ENCODE assay signal across 9 mouse cellular contexts in the genomic region with DNA sequence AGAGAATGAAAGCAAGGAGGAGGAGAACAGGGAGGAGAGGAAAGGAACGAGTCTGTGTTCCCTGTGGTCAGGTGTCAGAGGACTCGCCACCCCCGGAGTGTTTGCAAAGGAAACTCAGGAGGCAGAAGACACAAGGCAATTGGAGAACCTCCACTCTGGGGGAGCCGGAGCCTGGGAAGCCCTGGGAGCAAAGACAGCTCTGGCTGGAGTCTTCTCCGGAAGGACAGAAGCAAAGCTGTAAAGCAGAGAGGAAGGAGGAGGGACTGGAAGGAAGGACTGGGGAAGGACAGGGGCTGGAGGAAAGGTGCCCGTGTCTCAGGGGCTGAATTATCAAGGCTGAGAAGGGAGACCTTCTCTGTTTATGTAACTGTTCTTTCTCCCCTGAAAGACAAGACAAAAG.
A peak's percentile ranks its signal among the peaks of the same experiment; 100 is the strongest.
DNase-seq lines count a peak whose midpoint lies in the region; ATAC-seq lines count a peak whose summit lies in the region.
"Had no signal": no experiment of that assay in that cellular context is flagged by ENCODE, and none has a peak within 500 bp of the region (broad histone marks: within the 10 kb centered on the region; RNA-seq: fewer than 3 reads in every experiment).

No protein-coding gene starts in this region.

- intact Hi-C loops in heart, postnatal 36 days (cut with DNase I): no loop called here

- H3K36me3 ChIP-seq in hindbrain, embryonic 10.5 days: no peaks in the 10 kb centered on the region
- no peaks in the 10 kb centered on the region for H3K36me3 ChIP-seq in hindbrain, embryonic 11.5 days (ENCODE audit: control insufficient read depth, insufficient read depth, low read length)
- H3K36me3 ChIP-seq in liver, embryonic 11.5 days (ENCODE audit: control insufficient read depth, insufficient read depth, low read length): no peaks in the 10 kb centered on the region

- H3K27me3 ChIP-seq in hindbrain, embryonic 10.5 days (ENCODE audit: insufficient read depth, poor library complexity, severe bottlenecking): no peaks in the 10 kb centered on the region
- H3K27me3 ChIP-seq in hindbrain, embryonic 11.5 days (ENCODE audit: control insufficient read depth, insufficient read depth, low read length): no peaks in the 10 kb centered on the region
- H3K27me3 ChIP-seq in liver, embryonic 11.5 days (replicated peaks; ENCODE audit: control insufficient read depth, insufficient read depth, low read length): no peaks in the 10 kb centered on the region
- H3K27me3 ChIP-seq: megakaryocyte, embryonic 14.5 days had no signal

- H3K27ac ChIP-seq in hindbrain, embryonic 10.5 days: 0 out of 2 replicates have a peak overlapping the region, but pooled peaks have one; percentile 13
- no peak overlapping the region for H3K27ac ChIP-seq in hindbrain, embryonic 11.5 days (ENCODE audit: low read depth, low read length)
- peak overlapping the region; percentile 39 for H3K27ac ChIP-seq in brown adipose tissue, adult 24 weeks (replicated peaks; ENCODE audit: low read depth, low read length)
- no peak overlapping the region for H3K27ac ChIP-seq in liver, embryonic 11.5 days (ENCODE audit: low read depth, low read length)

- H3K4me2 ChIP-seq in hindbrain, embryonic 11.5 days (replicated peaks; ENCODE audit: low read depth, low read length): no peak overlapping the region
- peak overlapping the region; percentile 8; the same call in 1 of the 2 replicates for H3K4me2 ChIP-seq in liver, embryonic 11.5 days

- ATAC-seq in hindbrain, embryonic 11.5 days (ENCODE audit: low FRiP score): no peak
- ATAC-seq in liver, embryonic 11.5 days (replicated peaks; ENCODE audit: low FRiP score): no peak
- ATAC-seq in megakaryocyte, adult 5-6 weeks (ENCODE audit: poor library complexity, severe bottlenecking): no peak

- H3K4me3 ChIP-seq in hindbrain, embryonic 10.5 days: no peak overlapping the region
- no peak overlapping the region for H3K4me3 ChIP-seq in hindbrain, embryonic 11.5 days (ENCODE audit: low read depth, low read length)
- H3K4me3 ChIP-seq in brown adipose tissue, adult 24 weeks (ENCODE audit: insufficient read depth, low read depth, low read length): peak overlapping the region; percentile 49
- H3K4me3 ChIP-seq in liver, embryonic 11.5 days (ENCODE audit: low read depth, low read length): no peak overlapping the region

- peaks cover 8% of the 10 kb centered on the region for H3K4me1 ChIP-seq in hindbrain, embryonic 10.5 days (replicated peaks)
- H3K4me1 ChIP-seq in hindbrain, embryonic 11.5 days (replicated peaks; ENCODE audit: control insufficient read depth, insufficient read depth, low read length): no peaks in the 10 kb centered on the region
- peaks cover 5% of the 10 kb centered on the region; the same call in 1 of the 2 replicates for H3K4me1 ChIP-seq in brown adipose tissue, adult 24 weeks (ENCODE audit: control insufficient read depth, insufficient read depth, insufficient read length, low read length)
- H3K4me1 ChIP-seq in liver, embryonic 11.5 days (replicated peaks; ENCODE audit: control insufficient read depth, insufficient read depth, low read length): no peaks in the 10 kb centered on the region
- H3K4me1 ChIP-seq: megakaryocyte, embryonic 14.5 days had no signal

- H3K9me3 ChIP-seq in hindbrain, embryonic 10.5 days: no peaks in the 10 kb centered on the region
- H3K9me3 ChIP-seq in hindbrain, embryonic 11.5 days (ENCODE audit: control insufficient read depth, low read length): no peaks in the 10 kb centered on the region
- no peaks in the 10 kb centered on the region for H3K9me3 ChIP-seq in liver, embryonic 11.5 days (ENCODE audit: control insufficient read depth, low read length)

- no peak for DNase-seq in hindbrain, embryonic 10.5 days (ENCODE audit: low spot score)
- DNase-seq in hindbrain, embryonic 11.5 days (ENCODE audit: low spot score): no peak
- DNase-seq in heart, postnatal 36 days: peak; percentile 8 to 9
- no peak for DNase-seq in liver, embryonic 11.5 days (ENCODE audit: low spot score)
- no peak for DNase-seq in urinary bladder, postnatal 4 days (ENCODE audit: low spot score in 2 of 2)
- DNase-seq in left cerebral cortex, adult 11 months (ENCODE audit: low spot score): no peak

- 42% methylated on average over 6 of the region's 6 CpGs for WGBS in hindbrain, embryonic 10.5 days
- 26% methylated on average over 6 of the region's 6 CpGs for WGBS in hindbrain, embryonic 11.5 days
- 21% methylated on average over 6 of the region's 6 CpGs for whole genome bisulfite sequencing in liver, embryonic 11.5 days

- H3K9ac ChIP-seq in hindbrain, embryonic 11.5 days (ENCODE audit: low read depth, low read length): no peak overlapping the region
- no peak overlapping the region for H3K9ac ChIP-seq in liver, embryonic 11.5 days (ENCODE audit: low read depth, low read length)

Comparison
In these comparisons a context has a peak if more than half of its experiments do, and no peak if none do; other contexts are left out.
1. H3K27ac ChIP-seq: peak in hindbrain, embryonic 10.5 days (single experiment) and brown adipose tissue, adult 24 weeks (single experiment); none in hindbrain, embryonic 11.5 days (single experiment) and liver, embryonic 11.5 days (single experiment).
2. DNase-seq: peak in heart, postnatal 36 days (2 of 2); none in hindbrain, embryonic 10.5 days (single experiment), hindbrain, embryonic 11.5 days (single experiment), liver, embryonic 11.5 days (single experiment), urinary bladder, postnatal 4 days (0 of 2) and left cerebral cortex, adult 11 months (single experiment).